25 mouse cellular contexts compared by ENCODE assay signal in the genomic region with DNA sequence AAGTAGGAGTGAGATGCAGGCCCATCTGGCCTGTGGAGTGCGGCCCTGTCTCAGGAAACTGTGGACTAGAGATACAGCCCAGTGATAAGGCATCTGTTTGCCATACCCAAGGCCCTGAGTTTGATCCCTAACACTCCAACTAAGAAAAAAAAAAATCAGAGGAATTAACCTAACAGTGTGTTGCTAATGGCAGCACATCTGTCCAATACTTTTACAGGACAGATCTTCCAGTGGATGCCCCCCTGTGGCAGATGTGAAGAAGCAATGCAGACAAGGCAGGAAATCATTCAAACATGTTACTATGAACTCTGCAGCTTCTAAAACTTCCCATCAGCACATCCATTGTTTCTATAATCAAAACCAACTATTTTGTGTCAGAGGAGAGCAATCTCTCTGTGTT. TPM values are rescaled to one million over a fixed set of nuclear protein-coding genes. Genes with fewer than 3 reads are reported as not detected.
DNase-seq lines count a peak whose midpoint lies in the region; ATAC-seq and TF ChIP-seq lines count a peak whose summit lies in the region.
"Had no signal": no experiment of that assay in that cellular context is flagged by ENCODE, and none has a peak within 500 bp of the region (broad histone marks: within the 10 kb centered on the region; RNA-seq: fewer than 3 reads in every experiment).

No protein-coding gene starts in this region.

- peak; percentile 45; the same call in 1 of the 2 replicates for TF ChIP-seq CTCF in kidney, postnatal 0 days (IDR thresholded peaks at IDR 0.05; ENCODE audit: low read depth)

- H3K9me3 ChIP-seq in kidney, postnatal 0 days (replicated peaks; ENCODE audit: low read length): no peaks in the 10 kb centered on the region
- H3K9me3 ChIP-seq: forebrain, embryonic 13.5 days; G1E; heart, embryonic 10.5 days; intestine, embryonic 15.5 days; kidney, embryonic 15.5 days; limb, embryonic 15.5 days; stomach, embryonic 15.5 days had no signal

- no peaks in the 10 kb centered on the region for H3K36me3 ChIP-seq in kidney, postnatal 0 days (ENCODE audit: insufficient read depth, low read length)
- H3K36me3 ChIP-seq: G1E; heart, embryonic 10.5 days; intestine, embryonic 15.5 days; kidney, embryonic 15.5 days; limb, embryonic 15.5 days; stomach, embryonic 15.5 days had no signal

- H3K27me3 ChIP-seq in kidney, postnatal 0 days (ENCODE audit: insufficient read depth, low read length): no peaks in the 10 kb centered on the region
- H3K27me3 ChIP-seq: forebrain, embryonic 13.5 days; intestine, embryonic 15.5 days; limb, embryonic 15.5 days; stomach, embryonic 15.5 days had no signal

- no peak overlapping the region for H3K9ac ChIP-seq in kidney, postnatal 0 days (ENCODE audit: low read depth, low read length)
- H3K9ac ChIP-seq: forebrain, embryonic 13.5 days; hindbrain, embryonic 14.5 days; intestine, embryonic 15.5 days; kidney, embryonic 15.5 days; limb, embryonic 15.5 days; stomach, embryonic 15.5 days had no signal

- 91% methylated on average over 1 of the region's 1 CpGs for WGBS in kidney, postnatal 0 days

- no peak overlapping the region for H3K4me2 ChIP-seq in kidney, postnatal 0 days (ENCODE audit: low read length)
- H3K4me2 ChIP-seq: forebrain, embryonic 13.5 days; hindbrain, embryonic 14.5 days; intestine, embryonic 15.5 days; kidney, embryonic 15.5 days; limb, embryonic 15.5 days; stomach, embryonic 15.5 days had no signal

- no peaks in the 10 kb centered on the region for H3K4me1 ChIP-seq in kidney, postnatal 0 days (replicated peaks; ENCODE audit: insufficient read depth, low read length)
- H3K4me1 ChIP-seq: forebrain, embryonic 13.5 days; heart, embryonic 10.5 days; intestine, embryonic 15.5 days; kidney, embryonic 15.5 days; limb, embryonic 15.5 days; stomach, embryonic 15.5 days had no signal

- DNase-seq in kidney, postnatal 0 days (ENCODE audit: low spot score): no peak
- DNase-seq in kidney, postnatal 36 days: no peak
- DNase-seq in 3T3-L1 (ENCODE audit: low read depth, low spot score) (peak; percentile 19), 416B (ENCODE audit: low read depth) (peak; percentile 51)
- DNase-seq in cerebellum, postnatal 4 days (ENCODE audit: low spot score in 2 of 2): no peak
- no peak for DNase-seq in ovary, postnatal 10 days (ENCODE audit: low spot score)
- DNase-seq: adrenal gland, postnatal 36 days; cerebellum, adult 11-12 months; cerebellum, postnatal 14 days; gastrocnemius, postnatal 25 days; heart, postnatal 14 days; layer of hippocampus, postnatal 36 days; lung, adult 2 months; midbrain, embryonic 14.5 days had no signal

- no peak overlapping the region for H3K27ac ChIP-seq in kidney, postnatal 0 days
- H3K27ac ChIP-seq: forebrain, embryonic 13.5 days; heart, embryonic 10.5 days; hindbrain, embryonic 14.5 days; intestine, embryonic 15.5 days; kidney, embryonic 15.5 days; limb, embryonic 15.5 days; stomach, embryonic 15.5 days had no signal

- H3K4me3 ChIP-seq in kidney, postnatal 0 days (replicated peaks; ENCODE audit: low read depth, low read length): no peak overlapping the region
- H3K4me3 ChIP-seq: forebrain, embryonic 13.5 days; heart, embryonic 10.5 days; intestine, embryonic 15.5 days; kidney, embryonic 15.5 days; limb, embryonic 15.5 days; myocyte; stomach, embryonic 15.5 days had no signal

- no peak for ATAC-seq in kidney, postnatal 0 days (replicated peaks; ENCODE audit: low FRiP score, low read depth)
- ATAC-seq in erythroid progenitor cell, adult 5-6 weeks (replicated peaks; ENCODE audit: low FRiP score, poor library complexity, severe bottlenecking): peak; percentile 59; the same call in 1 of the 2 replicates
- ATAC-seq: CD4-positive, CD25-positive, alpha-beta regulatory T cell, adult 4 months; forebrain, embryonic 13.5 days; intestine, embryonic 15.5 days had no signal

RNA-seq across cellular contexts. Expression of a gene that starts 33.1 kb away (rescaled TPM):
- polyA plus RNA-seq in kidney, postnatal 0 days (2015; fragmentation: Nextera tagmentation; extraction: Ambion mirVana): 12.1 and 12.7 TPM in 2 replicates
- total RNA-seq in erythroid progenitor cell, adult 5-6 weeks (2015; ENCODE audit: low replicate concordance): 3.8 and 6.1 TPM in 2 replicates
- 1.9 and 7.3 TPM in 2 replicates for total RNA-seq in erythroid progenitor cell, adult 5-6 weeks (2017; ENCODE audit: low replicate concordance)
- polyA plus RNA-seq: CD4-positive, CD25-positive, alpha-beta regulatory T cell, adult 4 months had no signal

Comparison
In these comparisons a context has a peak if more than half of its experiments do, and no peak if none do; other contexts are left out.
1. DNase-seq: peak in 3T3-L1 (single experiment) and 416B (single experiment); none in kidney, postnatal 0 days (single experiment), kidney, postnatal 36 days (0 of 2), cerebellum, postnatal 4 days (0 of 2) and ovary, postnatal 10 days (single experiment).